Mouse (Mus musculus) hindbrain, embryonic 12.5 days (tissue): ENCODE results near the gene Gm3676. TPM values are rescaled to one million over a fixed set of nuclear protein-coding genes. Genes with fewer than 3 reads are reported as not detected.
"Not testable (repeated sequence)": the region's sequence is repeated elsewhere in the genome, so short reads cannot be mapped to it uniquely, and the experiment has no call there.

Experiments used
- ATAC-seq: fragments of 200-750 bp; cut with Nextera tagmentation; 2 replicates; pipeline ENCODE4 v1.8.0; 2017; ENCODE audit warnings: moderate TSS enrichment; ENCODE audit not compliant: low FRiP score
- H3K27ac ChIP-seq: fragments of 300-500 bp; sonication (generic); 2 replicates; pipeline ENCODE4 v1.5.1; 2016; ENCODE audit warnings: mild to moderate bottlenecking
- H3K27me3 ChIP-seq: fragments of 300-500 bp; sonication (generic); 2 replicates; pipeline ENCODE4 v1.6.1; 2016; ENCODE audit warnings: mild to moderate bottlenecking
- H3K36me3 ChIP-seq: fragments of 300-500 bp; sonication (generic); 2 replicates; pipeline ENCODE4 v1.6.1; 2016; ENCODE audit warnings: mild to moderate bottlenecking
- H3K4me1 ChIP-seq: fragments of 300-500 bp; sonication (generic); 2 replicates; pipeline ENCODE4 v1.6.1; 2016
- H3K4me2 ChIP-seq: fragments of 300-500 bp; sonication (generic); replicated peaks from 2 replicates; pipeline ENCODE4 v1.6.1; 2016; ENCODE audit warnings: mild to moderate bottlenecking
- H3K4me3 ChIP-seq: fragments of 300-500 bp; sonication (generic); 2 replicates; pipeline ENCODE4 v1.5.1; 2016; ENCODE audit warnings: mild to moderate bottlenecking
- H3K9ac ChIP-seq: fragments of 300-500 bp; sonication (generic); 2 replicates; pipeline ENCODE4 v1.6.1; 2016; ENCODE audit warnings: mild to moderate bottlenecking, moderate library complexity
- H3K9me3 ChIP-seq: fragments of 300-500 bp; sonication (generic); replicated peaks from 2 replicates; pipeline ENCODE4 v1.6.1; 2016; ENCODE audit warnings: mild to moderate bottlenecking
- WGBS: fragments of 180-500 bp; shearing (Covaris S2); methylation state at CpG from one replicate; pipeline ENCODE4 v1.1.7; 2016; 5-methylcytosine and 5-hydroxymethylcytosine counted together
- polyA plus RNA-seq: library from polyadenylated mRNA; unstranded; fragments of >200 nt; fragmentation: Nextera tagmentation; extraction: Ambion mirVana; gene quantifications from 2 replicates; pipeline ENCODE4 v1.2.1, GENCODE M21; 2016

The Gm3676 gene
- polyA plus RNA-seq: not detected in 2 replicates

DNA sequence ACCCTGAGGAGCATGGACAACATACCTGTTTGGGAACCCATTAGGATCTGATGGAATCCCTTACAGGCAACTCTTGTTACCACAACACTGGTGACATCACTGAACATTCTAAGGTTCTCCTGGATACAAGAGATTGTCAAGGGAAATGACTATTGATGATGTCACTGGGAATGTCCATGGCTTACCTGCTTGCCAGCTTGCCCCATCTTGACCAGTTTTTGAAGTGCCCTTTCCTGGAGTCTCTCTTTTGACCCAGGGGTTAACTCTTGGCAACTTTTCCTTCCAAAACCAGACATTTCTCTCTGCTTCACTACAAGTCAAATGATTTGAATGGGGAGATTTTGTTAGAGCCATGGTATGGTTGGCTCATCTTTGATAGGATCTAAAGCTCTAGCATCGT, at the start of gene Gm3676:
Gene Gm3676, minus strand, starts transcription at position 101 of the 400 bp plus-strand sequence.
- not testable (repeated sequence) for H3K9ac ChIP-seq, ATAC-seq, H3K4me1 ChIP-seq, H3K9me3 ChIP-seq, H3K4me3 ChIP-seq, H3K27ac ChIP-seq, H3K36me3 ChIP-seq, H3K27me3 ChIP-seq, H3K4me2 ChIP-seq
- no CpG with 5 or more reads among the region's 1 CpGs for WGBS

DNA sequence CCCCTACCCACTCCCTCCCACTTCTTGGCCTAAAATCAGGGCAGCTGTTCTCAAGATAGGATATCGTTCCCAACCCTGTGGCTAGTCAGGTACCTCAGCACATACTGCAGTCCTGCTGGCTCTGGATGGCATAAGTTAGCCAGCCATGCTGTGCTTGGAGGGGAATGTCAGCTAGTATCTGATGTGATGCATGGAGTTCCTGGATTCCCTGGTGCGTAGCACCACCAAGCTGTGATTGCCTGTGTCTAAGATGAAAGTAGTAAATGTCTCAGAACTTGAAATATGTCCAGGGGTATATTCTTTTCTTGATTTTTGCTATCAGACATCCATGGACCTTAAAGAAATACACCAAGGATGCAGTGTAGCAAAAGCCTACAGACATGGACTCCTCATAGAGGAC, 1.9 kb upstream of the Gm3676 start:
- H3K9ac ChIP-seq, H3K27ac ChIP-seq, H3K27me3 ChIP-seq, H3K4me2 ChIP-seq, H3K4me1 ChIP-seq, H3K36me3 ChIP-seq, ATAC-seq, H3K4me3 ChIP-seq, H3K9me3 ChIP-seq: not testable (repeated sequence)
- WGBS: 81% methylated on average over 2 of the region's 2 CpGs

DNA sequence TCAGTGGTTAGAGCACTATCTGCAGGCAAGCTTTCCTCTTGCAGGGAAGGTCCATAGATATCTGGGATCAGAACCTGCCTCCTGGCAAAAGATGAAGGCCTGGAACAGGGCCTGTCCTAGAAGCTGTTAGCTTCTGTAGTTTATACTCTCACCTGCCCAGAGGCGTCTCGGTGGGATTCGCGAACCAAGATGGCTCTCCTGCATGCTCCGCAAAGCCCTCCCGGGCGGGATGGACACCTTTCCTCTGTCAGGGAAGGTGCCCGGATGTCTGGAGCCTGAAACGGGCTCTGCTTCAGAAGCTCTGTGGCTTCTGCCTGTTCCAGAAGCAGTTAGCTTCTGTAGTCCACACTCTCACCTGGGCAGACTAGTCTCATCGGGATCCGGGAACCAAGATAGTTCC, 16.1 kb downstream of the Gm3676 start:
- H3K4me2 ChIP-seq, H3K9me3 ChIP-seq, H3K36me3 ChIP-seq, H3K4me1 ChIP-seq, H3K27ac ChIP-seq, H3K4me3 ChIP-seq, H3K27me3 ChIP-seq, ATAC-seq, H3K9ac ChIP-seq: not testable (repeated sequence)
- WGBS: 94% methylated on average over 9 of the region's 11 CpGs

DNA sequence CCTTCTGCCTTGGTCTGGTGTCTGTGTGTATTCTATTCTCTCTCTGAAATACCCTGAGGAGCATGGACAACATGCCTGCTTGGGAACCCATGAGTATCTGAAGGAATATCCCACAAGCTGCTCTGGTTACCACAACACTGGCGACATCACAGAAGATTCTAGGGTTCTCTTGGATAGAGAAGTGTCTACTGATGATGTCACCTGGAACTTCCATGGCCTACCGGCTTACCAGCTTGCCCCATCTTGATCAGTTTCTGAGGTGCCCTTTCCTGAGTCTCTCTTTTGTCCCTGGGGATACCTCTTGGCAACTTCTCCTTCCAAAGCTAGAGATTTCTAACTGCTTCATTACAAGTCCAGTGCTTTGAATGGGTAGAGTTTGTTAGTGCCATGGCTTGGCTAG, 21.8 kb downstream of the Gm3676 start, which contains the start of gene Gm3072:
Gene Gm3072, minus strand, starts transcription at position 101 of the 400 bp plus-strand sequence.
- not testable (repeated sequence) for H3K4me2 ChIP-seq, ATAC-seq, H3K9ac ChIP-seq, H3K9me3 ChIP-seq, H3K36me3 ChIP-seq, H3K4me1 ChIP-seq, H3K4me3 ChIP-seq, H3K27me3 ChIP-seq, H3K27ac ChIP-seq
- WGBS: 82% methylated on average over 1 of the region's 2 CpGs

DNA sequence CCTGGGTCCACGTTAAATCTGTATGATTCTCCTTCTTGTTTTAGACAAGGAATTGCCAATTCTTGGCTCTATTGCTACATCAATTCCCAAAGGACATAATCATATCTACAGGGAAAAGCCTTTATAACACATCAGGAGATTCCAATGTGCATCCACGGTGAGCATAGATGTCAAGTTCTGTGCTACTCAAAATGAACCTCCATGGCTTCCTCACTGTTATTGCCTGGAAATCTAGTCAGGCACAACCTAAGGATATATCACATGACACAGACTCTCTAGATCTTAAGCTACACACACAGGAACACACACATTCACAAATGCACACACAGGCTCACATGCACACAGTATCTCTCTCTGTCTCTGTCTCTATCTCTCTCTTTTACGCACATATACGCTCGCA, 23.8 kb downstream of the Gm3676 start:
- H3K4me3 ChIP-seq, H3K4me1 ChIP-seq, H3K9ac ChIP-seq, H3K4me2 ChIP-seq, H3K27me3 ChIP-seq, H3K27ac ChIP-seq, H3K36me3 ChIP-seq, H3K9me3 ChIP-seq, ATAC-seq: not testable (repeated sequence)
- 89% methylated on average over 5 of the region's 5 CpGs for whole genome bisulfite sequencing

DNA sequence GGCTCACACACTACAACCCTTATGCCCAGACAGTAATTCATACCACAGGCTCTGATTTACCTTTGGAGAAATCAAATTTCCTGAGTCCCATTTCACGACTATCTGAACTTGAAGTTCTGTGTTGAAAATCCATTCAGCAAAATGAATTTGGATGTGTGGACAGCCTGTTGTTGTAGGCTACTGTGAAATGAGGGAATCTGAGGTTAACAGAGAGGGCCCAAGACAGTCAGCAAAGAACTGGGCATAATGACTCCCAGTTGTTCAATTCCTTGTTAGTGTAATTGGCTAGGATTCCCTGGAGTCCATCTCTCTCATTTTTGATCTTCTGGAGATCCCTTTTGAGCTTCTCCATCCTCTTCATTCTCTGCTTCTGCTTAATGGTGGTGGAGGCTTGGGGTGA, 35.6 kb downstream of the Gm3676 start:
- H3K9me3 ChIP-seq, H3K27me3 ChIP-seq, H3K4me3 ChIP-seq, H3K27ac ChIP-seq, H3K36me3 ChIP-seq, H3K9ac ChIP-seq, ATAC-seq, H3K4me2 ChIP-seq, H3K4me1 ChIP-seq: not testable (repeated sequence)
- 88% methylated on average over 1 of the region's 1 CpGs for WGBS

DNA sequence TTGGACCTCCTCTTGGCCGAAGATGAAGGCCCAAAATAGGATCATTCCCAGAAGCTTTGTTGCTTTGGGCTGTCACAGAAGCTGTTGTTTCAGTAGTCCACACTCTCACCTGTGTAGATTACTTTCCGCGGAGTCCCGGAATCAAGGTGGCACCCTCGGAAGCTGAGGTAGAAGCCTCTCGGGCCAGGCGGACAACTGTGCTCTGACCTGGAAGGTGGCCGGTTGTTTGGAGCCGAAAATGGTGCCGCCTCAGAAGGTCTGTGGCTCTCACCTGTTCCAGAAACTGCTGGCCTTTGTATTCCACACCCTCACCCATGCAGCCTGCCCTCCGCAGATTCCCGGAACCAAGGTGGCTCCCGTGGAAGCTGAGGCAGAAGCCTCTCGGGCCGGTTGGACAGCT, 45.4 kb downstream of the Gm3676 start:
- H3K27me3 ChIP-seq, ATAC-seq, H3K4me3 ChIP-seq, H3K9ac ChIP-seq, H3K9me3 ChIP-seq, H3K4me1 ChIP-seq, H3K36me3 ChIP-seq, H3K27ac ChIP-seq, H3K4me2 ChIP-seq: not testable (repeated sequence)
- 94% methylated on average over 15 of the region's 15 CpGs for WGBS

Other genes with a start within 250 kb of the Gm3676 start
- not detected in 2 replicates for gene Gm6482, start 238.2 kb downstream of the Gm3676 start, polyA plus RNA-seq
- gene Gm7954, start 193.0 kb downstream of the Gm3676 start, polyA plus RNA-seq: not detected in 2 replicates
- not detected in 2 replicates for gene Gm3486, start 157.0 kb downstream of the Gm3676 start, polyA plus RNA-seq
- not detected in 2 replicates for gene Gm7970, start 90.9 kb downstream of the Gm3676 start, polyA plus RNA-seq
- gene 1700049E17Rik2, start 73.3 kb downstream of the Gm3676 start, polyA plus RNA-seq: not detected in 2 replicates
- gene Gm3072, start 21.9 kb downstream of the Gm3676 start, polyA plus RNA-seq: not detected in 2 replicates
- gene Gm8068, start 55.4 kb upstream of the Gm3676 start, polyA plus RNA-seq: not detected in 2 replicates
- gene Gm7929, start 104.1 kb upstream of the Gm3676 start, polyA plus RNA-seq: not detected in 2 replicates
- gene Gm47189, start 126.0 kb upstream of the Gm3676 start, polyA plus RNA-seq: not detected in 2 replicates